Mouse (Mus musculus) lung, postnatal 0 days (tissue): ENCODE measurements around the gene Nme6. TPM values are rescaled to one million over a fixed set of nuclear protein-coding genes. Genes with fewer than 3 reads are reported as not detected.

ENCODE experiments used
- ATAC-seq: fragments of 200-750 bp; cut with Nextera tagmentation; 2 replicates; pipeline ENCODE4 v1.8.0; 2017; ENCODE audit warnings: moderate library complexity
- DNase-seq: peaks from one replicate; pipeline ENCODE4 v3.0.0-alpha.2; 2016; ENCODE audit warnings: low spot score
- H3K27ac ChIP-seq: fragments of 300-500 bp; sonication (generic); 2 replicates; pipeline ENCODE4 v1.5.1; 2014; ENCODE audit warnings: antibody characterized with exemption, mild to moderate bottlenecking, low read length, mixed read lengths
- H3K27me3 ChIP-seq: fragments of 300-500 bp; sonication (generic); replicated peaks from 2 replicates; pipeline ENCODE4 v1.6.1; 2014; ENCODE audit warnings: low read length, mixed read lengths; ENCODE audit not compliant: insufficient read depth
- H3K36me3 ChIP-seq: fragments of 300-500 bp; sonication (generic); 2 replicates; pipeline ENCODE4 v1.6.1; 2014; ENCODE audit warnings: low read length, mixed read lengths; ENCODE audit not compliant: insufficient read depth
- H3K4me1 ChIP-seq: fragments of 300-500 bp; sonication (generic); 2 replicates; pipeline ENCODE4 v1.6.1; 2014; ENCODE audit warnings: antibody characterized with exemption, low read depth, low read length, mixed read lengths; ENCODE audit not compliant: insufficient read depth
- H3K4me2 ChIP-seq: fragments of 300-500 bp; sonication (generic); replicated peaks from 2 replicates; pipeline ENCODE4 v1.6.1; 2014; ENCODE audit warnings: low read depth, mild to moderate bottlenecking, low read length, moderate library complexity, mixed read lengths
- H3K4me3 ChIP-seq: fragments of 300-500 bp; sonication (generic); 2 replicates; pipeline ENCODE4 v1.5.1; 2014; ENCODE audit warnings: low read depth, low read length
- H3K9ac ChIP-seq: fragments of 300-500 bp; sonication (generic); replicated peaks from 2 replicates; pipeline ENCODE4 v1.6.1; 2014; ENCODE audit warnings: low read depth, mild to moderate bottlenecking
- H3K9me3 ChIP-seq: fragments of 300-500 bp; sonication (generic); 2 replicates; pipeline ENCODE4 v1.6.1; 2016; ENCODE audit warnings: low read length, mixed read lengths
- CTCF ChIP-seq: IDR thresholded peaks from 2 replicates; pipeline ENCODE4 v1.5.1; 2016; ENCODE audit warnings: antibody characterized with exemption, mild to moderate bottlenecking
- EP300 ChIP-seq: IDR thresholded peaks from 2 replicates; pipeline ENCODE4 v1.6.1; 2016; ENCODE audit warnings: antibody characterized with exemption, mild to moderate bottlenecking, control low read depth
- WGBS: fragments of 180-500 bp; shearing (Covaris S2); extraction: QIAGEN DNeasy Blood & Tissue Kit; methylation state at CpG from one replicate; pipeline ENCODE4 v1.1.7; 2014; 5-methylcytosine and 5-hydroxymethylcytosine counted together
- polyA plus RNA-seq: library from polyadenylated mRNA; unstranded; fragments of >200 nt; fragmentation: Nextera tagmentation; extraction: Ambion mirVana; gene quantifications from 2 replicates; pipeline ENCODE4 v1.2.1, GENCODE M21; 2015

Nme6 gene
- polyA plus RNA-seq, 1 experiment from 2014 or later, result 22.3 TPM

DNA sequence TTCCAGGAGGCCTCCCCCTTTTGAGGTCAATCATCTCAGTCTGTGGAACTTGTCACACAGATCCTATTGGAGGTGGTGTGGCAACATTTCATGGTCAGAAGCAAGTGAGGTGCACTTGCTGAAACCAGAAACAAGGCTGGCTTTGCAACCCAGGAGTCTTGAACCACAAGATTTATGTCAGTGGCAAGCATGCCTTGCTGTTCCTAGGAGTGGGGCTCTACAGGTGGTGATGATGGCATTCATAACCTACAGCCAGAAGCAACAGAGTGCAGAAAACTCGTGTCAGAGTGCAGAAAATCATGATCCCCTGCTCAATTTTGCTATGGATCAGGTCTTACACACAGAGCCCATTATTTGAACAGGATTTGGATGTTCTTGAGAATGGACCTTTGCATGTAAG, 26.3 kb upstream of the Nme6 start:
- no peak overlapping the region for H3K27ac ChIP-seq
- no peak overlapping the region for H3K9ac ChIP-seq
- ATAC-seq, result no peak
- H3K4me3 ChIP-seq, result no peak overlapping the region
- TF ChIP-seq CTCF, result no peak
- no peak for TF ChIP-seq EP300
- DNase-seq, result no peak
- no peaks in the 10 kb centered on the region for H3K36me3 ChIP-seq
- H3K27me3 ChIP-seq, result no peaks in the 10 kb centered on the region
- 39% methylated on average over 1 of the region's 1 CpGs for WGBS
- H3K4me1 ChIP-seq, result no peaks in the 10 kb centered on the region
- no peaks in the 10 kb centered on the region for H3K9me3 ChIP-seq
- H3K4me2 ChIP-seq, result no peak overlapping the region

DNA sequence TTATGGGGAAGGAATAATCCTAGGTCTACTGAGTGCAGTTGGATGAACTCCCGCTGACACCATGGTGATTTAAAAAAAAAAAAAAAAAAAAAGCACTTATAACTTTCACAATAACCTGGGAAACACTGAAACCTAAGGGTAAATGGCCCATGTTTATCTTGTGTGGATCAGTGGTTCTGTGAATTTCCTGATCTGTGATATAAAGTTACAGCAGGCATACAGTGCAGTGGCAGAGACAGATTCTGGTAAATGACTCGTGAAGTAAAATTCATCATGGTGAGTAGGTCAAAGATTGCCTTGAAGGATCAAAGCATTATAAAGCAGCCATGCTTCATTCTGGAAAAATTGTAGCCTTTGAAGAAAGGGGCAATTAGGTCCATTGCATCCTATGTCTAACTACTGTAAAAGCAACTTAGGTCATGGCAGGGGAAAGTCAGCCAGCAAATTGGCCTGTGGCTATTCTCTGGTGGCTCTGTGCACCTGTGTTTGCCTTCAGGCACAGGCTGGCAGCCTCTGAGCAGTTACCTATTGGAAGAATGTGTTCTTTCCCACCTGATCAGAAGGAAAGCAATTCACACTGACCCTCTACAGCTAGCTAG, 25.8 kb upstream of the Nme6 start:
- DNase-seq (no peak), ATAC-seq (no peak)
- Histone ChIP-seq H3K4me3 (no peak overlapping the region), H3K4me1 (no peaks in the 10 kb centered on the region), H3K9ac (no peak overlapping the region), H3K36me3 (no peaks in the 10 kb centered on the region), H3K27ac (no peak overlapping the region), H3K9me3 (no peaks in the 10 kb centered on the region), H3K4me2 (no peak overlapping the region), H3K27me3 (no peaks in the 10 kb centered on the region)
- TF ChIP-seq EP300 (no peak), CTCF (no peak)
- WGBS, result 71% methylated on average over 2 of the region's 2 CpGs

DNA sequence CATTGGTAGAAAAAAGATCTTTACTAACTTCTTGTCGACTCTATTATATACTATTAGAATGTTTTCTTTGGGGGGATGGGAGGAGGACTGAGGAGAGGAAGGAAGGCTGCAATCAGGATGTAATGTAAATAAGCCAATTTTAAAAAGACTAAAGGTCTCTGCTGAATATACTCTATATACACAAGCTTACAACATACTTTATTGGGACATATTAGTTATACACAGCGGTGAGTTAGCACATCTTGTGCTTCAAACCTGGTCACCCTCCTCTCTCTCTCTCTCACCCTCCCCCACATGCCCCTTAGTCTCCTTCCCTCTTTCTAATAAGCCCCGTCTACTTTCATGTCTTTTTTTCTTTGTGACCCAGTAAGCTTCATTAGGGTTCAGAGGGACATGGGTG, 24.7 kb upstream of the Nme6 start:
- no peaks in the 10 kb centered on the region for H3K9me3 ChIP-seq
- DNase-seq (no peak), ATAC-seq (no peak)
- H3K4me1 ChIP-seq, result no peaks in the 10 kb centered on the region
- H3K27ac ChIP-seq, result no peak overlapping the region
- no peak overlapping the region for H3K9ac ChIP-seq
- no peaks in the 10 kb centered on the region for H3K27me3 ChIP-seq
- no peaks in the 10 kb centered on the region for H3K36me3 ChIP-seq
- 25% methylated on average over 3 of the region's 3 CpGs for WGBS
- no peak for TF ChIP-seq EP300
- no peak for TF ChIP-seq CTCF
- H3K4me2 ChIP-seq, result no peak overlapping the region
- H3K4me3 ChIP-seq, result no peak overlapping the region

DNA sequence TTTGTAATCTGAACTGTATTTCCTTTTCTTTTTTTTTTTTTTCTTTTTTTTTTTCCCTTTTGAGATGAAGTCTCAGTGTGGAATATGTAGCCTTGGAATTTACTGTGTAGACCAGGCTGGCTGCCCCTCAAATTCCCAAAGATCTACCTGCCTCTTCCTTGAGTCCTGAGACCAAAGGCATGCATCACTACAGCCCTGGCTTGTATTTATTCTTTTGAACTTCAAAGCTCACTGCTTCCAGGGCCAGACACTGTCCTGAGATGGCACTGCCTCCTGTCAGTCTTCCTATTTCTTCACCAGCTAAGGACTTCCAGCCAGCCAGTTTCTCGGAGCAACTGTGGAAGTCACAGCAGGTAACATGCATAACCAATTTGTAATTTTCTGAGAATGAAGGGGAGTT, 20.6 kb upstream of the Nme6 start, which contains the start of gene Spink8:
Gene Spink8, plus strand, starts transcription at position 301 of the 400 bp plus-strand sequence.
- TF ChIP-seq CTCF (no peak), EP300 (no peak)
- Histone ChIP-seq H3K4me2 (no peak within 1 kb of the TSS), H3K9me3 (no peaks in the 10 kb centered on the region), H3K36me3 (no peaks in the 10 kb centered on the region), H3K27ac (no peak within 1 kb of the TSS), H3K4me1 (no peaks in the 10 kb centered on the region), H3K27me3 (no peaks in the 10 kb centered on the region), H3K9ac (no peak within 1 kb of the TSS), H3K4me3 (no peak within 1 kb of the TSS)
- DNase-seq (no peak), ATAC-seq (no peak)
- 74% methylated on average over 1 of the region's 1 CpGs for WGBS

DNA sequence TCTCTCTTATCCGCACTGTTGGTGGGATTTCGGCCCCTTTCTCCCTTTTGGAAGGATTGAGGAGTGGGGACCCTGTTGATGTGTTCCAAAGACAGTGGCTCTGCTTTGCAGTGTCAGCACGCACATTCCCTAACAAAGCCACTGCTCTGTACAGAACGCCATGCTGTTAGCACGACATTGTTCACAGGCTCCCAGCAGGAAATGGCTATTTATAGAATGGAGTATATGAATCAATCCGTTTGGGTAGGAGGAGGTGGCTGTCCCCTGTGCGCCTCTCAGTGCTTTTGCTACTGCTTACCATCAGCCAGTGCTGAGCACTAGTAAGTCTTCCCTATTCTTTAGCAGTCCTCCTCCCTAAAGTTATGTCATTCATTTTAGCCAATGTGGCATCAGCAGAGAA, 19.1 kb upstream of the Nme6 start:
- Histone ChIP-seq H3K36me3 (no peaks in the 10 kb centered on the region), H3K9me3 (no peaks in the 10 kb centered on the region), H3K27me3 (no peaks in the 10 kb centered on the region), H3K27ac (no peak overlapping the region), H3K4me2 (no peak overlapping the region), H3K9ac (no peak overlapping the region), H3K4me3 (no peak overlapping the region), H3K4me1 (no peaks in the 10 kb centered on the region)
- DNase-seq, result peak; percentile 5
- TF ChIP-seq EP300, result no peak
- no peak for TF ChIP-seq CTCF
- WGBS, result 45% methylated on average over 7 of the region's 7 CpGs
- ATAC-seq, result no peak; the same call in 1 of the 2 replicates

DNA sequence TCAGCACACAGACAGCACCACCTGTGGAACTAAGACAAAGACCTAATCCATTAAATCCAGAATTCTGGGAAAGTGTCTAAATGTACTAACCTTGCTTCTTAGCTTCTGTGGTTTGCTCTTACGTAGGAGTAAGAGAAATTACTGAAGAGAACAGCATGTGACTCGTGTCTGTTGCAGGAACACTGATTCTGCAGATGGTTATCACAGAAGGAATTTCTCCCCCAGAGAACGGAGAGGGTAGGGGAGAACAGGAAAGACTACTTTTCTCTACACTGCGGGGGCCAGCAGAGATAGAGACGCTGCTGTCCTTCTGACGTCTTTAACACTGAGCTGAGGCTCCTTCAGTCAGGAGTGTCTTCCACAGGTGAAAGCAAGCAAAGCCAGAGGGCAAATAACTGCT, 16.2 kb upstream of the Nme6 start:
- Histone ChIP-seq H3K27ac (no peak overlapping the region), H3K27me3 (no peaks in the 10 kb centered on the region), H3K4me1 (no peaks in the 10 kb centered on the region), H3K9me3 (no peaks in the 10 kb centered on the region), H3K4me2 (no peak overlapping the region), H3K4me3 (no peak overlapping the region), H3K9ac (no peak overlapping the region), H3K36me3 (no peaks in the 10 kb centered on the region)
- TF ChIP-seq EP300, result no peak
- no peak for TF ChIP-seq CTCF
- no peak for DNase-seq
- ATAC-seq, result no peak
- WGBS, result 39% methylated on average over 6 of the region's 6 CpGs

DNA sequence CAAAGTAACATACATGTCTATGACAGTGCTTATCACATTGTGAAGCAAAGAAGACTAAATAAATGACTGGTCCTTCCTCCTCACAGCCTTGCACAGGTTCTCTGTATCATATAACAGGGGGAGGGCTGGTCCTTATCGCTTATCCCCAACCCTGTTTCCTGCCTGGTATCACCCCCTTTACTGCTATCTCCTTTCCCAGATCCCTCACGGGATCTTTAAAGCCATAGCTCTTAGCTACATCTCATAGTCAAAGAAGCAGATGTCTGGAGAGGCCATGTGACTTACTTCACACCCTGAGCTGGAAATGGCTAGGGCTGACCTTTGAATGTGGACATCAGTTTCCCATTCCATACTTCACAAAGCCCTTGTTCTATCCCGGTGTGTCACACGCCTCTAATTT, 6.8 kb upstream of the Nme6 start:
- H3K9me3 ChIP-seq, result no peaks in the 10 kb centered on the region
- DNase-seq (no peak), ATAC-seq (no peak)
- H3K4me2 ChIP-seq, result no peak overlapping the region
- no peak overlapping the region for H3K9ac ChIP-seq
- no peaks in the 10 kb centered on the region for H3K27me3 ChIP-seq
- WGBS, result 46% methylated on average over 4 of the region's 4 CpGs
- H3K27ac ChIP-seq, result no peak overlapping the region
- no peaks in the 10 kb centered on the region for H3K36me3 ChIP-seq
- no peaks in the 10 kb centered on the region for H3K4me1 ChIP-seq
- no peak overlapping the region for H3K4me3 ChIP-seq
- TF ChIP-seq EP300 (no peak), CTCF (no peak)
